Mouse (Mus musculus): ENCODE data around the gene Sgce.
"Not testable (repeated sequence)": the region's sequence is repeated elsewhere in the genome, so short reads cannot be mapped to it uniquely, and the experiment has no call there.

Sgce gene

DNA sequence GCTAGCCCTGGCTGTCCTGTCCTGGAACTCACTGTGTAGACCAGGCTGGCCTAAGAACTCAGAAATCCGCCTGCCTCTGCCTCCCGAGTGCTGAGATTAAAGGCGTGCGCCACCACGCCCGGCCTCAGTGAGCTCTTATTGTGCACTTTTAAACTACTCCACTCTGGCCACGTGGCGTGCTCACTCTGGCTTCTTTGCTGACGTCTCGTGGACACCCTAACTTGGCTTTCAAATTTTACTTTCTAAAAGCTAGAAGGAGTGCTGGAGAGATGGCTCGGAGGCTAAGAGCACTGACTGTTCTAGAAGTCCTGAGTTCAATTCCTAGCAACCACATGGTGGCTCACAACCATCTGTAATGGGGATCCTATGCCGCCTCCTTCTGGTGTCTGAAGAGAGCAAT is 93.3 kb downstream of the Sgce start:
- DNase-seq (ENCODE audit: low read depth, low spot score): not testable (repeated sequence)

DNA sequence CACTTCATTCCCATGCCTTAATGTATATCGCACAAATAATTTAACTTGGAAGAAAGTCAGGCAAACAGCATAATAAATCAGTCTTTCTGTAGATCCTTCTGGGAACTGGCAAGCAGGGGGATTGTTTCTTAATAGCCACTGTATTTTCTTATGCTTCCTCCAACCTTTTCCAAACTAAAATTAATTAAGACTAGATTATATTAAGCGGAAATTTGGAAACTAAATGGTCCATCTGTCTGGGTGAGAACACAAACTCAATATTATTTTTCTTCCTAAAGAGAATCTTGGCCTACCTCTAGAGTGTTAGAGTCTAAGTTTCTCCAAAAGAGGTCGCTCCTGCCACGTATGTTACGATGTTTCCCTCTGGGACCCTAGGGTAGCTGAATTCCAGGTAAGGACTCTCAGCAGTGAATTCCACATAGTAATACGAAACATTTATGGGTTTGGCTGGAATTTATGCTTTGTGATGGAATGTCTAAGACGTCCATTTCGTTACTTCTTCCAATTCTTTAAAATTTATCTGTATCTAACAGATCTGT is 94.3 kb downstream of the Sgce start:
- DNase-seq (ENCODE audit: low read depth, low spot score): peak; percentile 6

DNA sequence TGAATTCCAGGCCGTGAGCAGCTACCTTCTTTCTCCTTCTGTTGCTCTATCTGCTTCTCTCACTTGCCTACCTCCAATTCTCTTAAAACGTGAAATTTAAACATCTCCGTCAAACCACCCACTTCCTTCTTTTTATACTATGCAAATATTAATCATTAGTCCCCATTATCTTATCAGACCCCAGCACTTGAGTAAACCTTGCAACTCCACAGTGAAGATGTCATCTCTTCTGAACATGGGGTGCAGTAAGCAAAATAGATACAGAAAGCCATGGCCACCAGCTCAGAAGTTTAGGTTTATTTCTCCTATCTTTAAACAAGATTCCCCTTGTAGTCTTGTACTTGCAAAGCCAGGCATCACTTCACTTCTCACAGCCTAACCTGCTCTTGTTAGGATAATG is 99.7 kb downstream of the Sgce start:
- DNase-seq (ENCODE audit: low read depth, low spot score): no peak

DNA sequence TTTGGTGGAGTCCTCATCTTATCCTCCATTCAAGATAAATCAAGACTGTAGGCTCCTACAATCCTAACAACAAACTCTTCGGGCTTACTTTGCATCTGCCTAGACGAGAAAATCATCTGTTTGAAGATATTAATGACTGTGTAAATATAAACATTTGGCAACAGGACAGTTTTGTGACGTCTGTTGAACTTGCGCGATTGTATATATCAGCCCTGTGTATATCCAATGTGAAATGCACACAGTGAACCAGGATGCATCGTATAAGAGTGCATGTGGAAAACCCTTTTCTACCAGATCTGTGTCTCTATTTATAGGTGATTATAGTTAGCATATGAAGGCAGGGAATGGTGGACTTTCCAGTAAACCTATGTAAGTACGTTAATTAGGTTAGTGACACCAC is 104.9 kb downstream of the Sgce start:
- DNase-seq (ENCODE audit: low read depth, low spot score): no peak

GRCm38 (mm10) chr6:4634804-4635203 is 112.2 kb downstream of the Sgce start:
- no peak for DNase-seq (ENCODE audit: low read depth, low spot score)

DNA sequence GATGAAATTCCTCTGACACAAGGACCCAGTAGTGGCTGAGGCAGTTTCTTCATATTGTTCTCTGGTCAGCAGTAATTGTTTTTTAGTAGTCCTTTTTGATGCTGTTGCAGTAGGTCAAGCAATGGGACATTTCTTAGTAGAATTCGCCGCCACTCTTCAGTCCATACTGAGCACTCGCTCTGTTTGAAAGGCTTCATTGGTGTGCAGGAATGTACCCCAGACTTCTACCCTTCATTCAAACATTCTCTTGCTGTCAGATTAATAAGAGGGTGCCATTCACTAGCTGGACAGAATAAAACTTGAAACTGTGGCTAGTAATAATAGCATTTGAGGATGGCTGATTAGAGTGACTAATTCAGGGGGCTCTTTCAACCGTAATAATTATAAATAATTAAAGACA is 113.8 kb downstream of the Sgce start:
- DNase-seq (ENCODE audit: low read depth, low spot score): no peak

DNA sequence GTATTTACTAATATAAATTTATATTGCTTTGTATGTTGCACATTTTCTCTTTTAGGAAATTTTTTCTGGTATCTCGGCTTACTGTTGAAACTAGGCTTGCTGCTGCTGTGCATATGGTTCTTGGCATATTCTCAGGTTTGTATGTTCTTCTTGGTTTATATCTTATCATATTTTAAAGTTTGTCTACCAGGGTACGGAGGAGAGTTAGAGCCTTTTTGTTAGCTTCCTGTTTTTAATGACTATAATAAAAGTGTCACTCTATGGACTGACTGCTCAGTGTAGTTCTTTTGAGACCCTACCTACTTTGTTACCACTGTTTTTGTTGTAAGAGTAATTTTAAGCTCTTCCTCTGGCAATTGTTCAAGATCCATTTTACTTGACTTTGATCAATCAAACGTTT is 115.5 kb downstream of the Sgce start:
- DNase-seq (ENCODE audit: low read depth, low spot score): no peak
